Mouse (Mus musculus) layer of hippocampus, adult 2 months (tissue): Measurements from ENCODE around the gene Xpnpep2. TPM values are rescaled to one million over a fixed set of nuclear protein-coding genes. Genes with fewer than 3 reads are reported as not detected.

Experiments used
- DNase-seq, 2 experiments: peaks; one replicate each; pipeline ENCODE4 v3.0.0; 2022; ENCODE audit warnings: low spot score in 2 of 2
- H3K27ac ChIP-seq: fragments of 200-600 bp; 2 replicates; pipeline ENCODE4 v1.8.1; 2022
- H3K4me3 ChIP-seq: fragments of 200-600 bp; 2 replicates; pipeline ENCODE4 v1.8.1; 2022; ENCODE audit warnings: mild to moderate bottlenecking
- CTCF ChIP-seq: fragments of 200-600 bp; conservative IDR thresholded peaks from 2 replicates; pipeline ENCODE4 v1.8.1; 2022; ENCODE audit warnings: antibody characterized with exemption, mild to moderate bottlenecking, moderate library complexity
- total RNA-seq, 2 experiments: library from RNA; stranded (reverse); gene quantifications; 2 replicates each; pipeline ENCODE4 v1.2.3; 2021

The Xpnpep2 gene
- total RNA-seq, 2 experiments from 2014 or later = 0.29 to 0.49 TPM

DNA sequence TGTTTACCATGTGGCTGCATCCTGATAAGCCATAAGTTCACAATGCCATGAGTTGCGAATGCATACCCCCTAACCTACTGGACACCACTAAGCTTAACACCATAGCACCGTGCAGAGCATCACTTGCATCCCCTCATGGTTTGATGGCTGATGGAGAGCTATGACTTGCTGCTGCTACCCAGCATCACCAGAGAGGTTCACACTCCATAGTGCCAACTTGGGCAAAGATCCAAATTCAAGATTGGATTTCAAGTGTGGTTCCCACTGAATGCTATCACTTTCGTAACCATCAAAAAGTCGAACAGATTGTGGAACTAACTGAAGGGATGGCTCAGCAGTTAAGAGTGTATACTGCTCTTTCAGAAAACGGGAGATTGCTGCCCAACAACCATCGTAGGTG lies 47.0 kb downstream of the Xpnpep2 start:
- Histone ChIP-seq H3K27ac (no peak overlapping the region), H3K4me3 (no peak overlapping the region)
- no peak for TF ChIP-seq CTCF
- no peak for DNase-seq

DNA sequence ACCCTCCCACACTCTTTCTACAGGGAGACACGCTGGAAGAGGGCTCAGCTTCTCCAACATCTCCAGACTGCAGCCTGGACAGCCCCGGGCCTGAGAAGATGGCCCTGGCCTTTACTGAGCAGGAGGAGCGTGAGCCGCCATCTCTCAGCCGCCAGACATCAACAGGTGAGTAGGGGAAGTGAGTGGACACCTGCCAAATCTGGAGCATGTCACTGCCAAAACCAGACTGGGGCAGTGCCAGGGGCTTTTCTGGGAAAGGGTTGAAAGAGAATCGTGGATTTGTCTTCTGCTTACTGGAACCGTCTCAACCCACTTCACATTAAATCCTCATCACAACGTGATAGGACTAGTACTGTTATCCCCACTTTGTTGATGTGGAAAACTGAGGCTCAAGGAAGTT lies 48.9 kb downstream of the Xpnpep2 start:
- H3K4me3 ChIP-seq = no peak overlapping the region
- DNase-seq = no peak
- no peak overlapping the region for H3K27ac ChIP-seq
- no peak for TF ChIP-seq CTCF

DNA sequence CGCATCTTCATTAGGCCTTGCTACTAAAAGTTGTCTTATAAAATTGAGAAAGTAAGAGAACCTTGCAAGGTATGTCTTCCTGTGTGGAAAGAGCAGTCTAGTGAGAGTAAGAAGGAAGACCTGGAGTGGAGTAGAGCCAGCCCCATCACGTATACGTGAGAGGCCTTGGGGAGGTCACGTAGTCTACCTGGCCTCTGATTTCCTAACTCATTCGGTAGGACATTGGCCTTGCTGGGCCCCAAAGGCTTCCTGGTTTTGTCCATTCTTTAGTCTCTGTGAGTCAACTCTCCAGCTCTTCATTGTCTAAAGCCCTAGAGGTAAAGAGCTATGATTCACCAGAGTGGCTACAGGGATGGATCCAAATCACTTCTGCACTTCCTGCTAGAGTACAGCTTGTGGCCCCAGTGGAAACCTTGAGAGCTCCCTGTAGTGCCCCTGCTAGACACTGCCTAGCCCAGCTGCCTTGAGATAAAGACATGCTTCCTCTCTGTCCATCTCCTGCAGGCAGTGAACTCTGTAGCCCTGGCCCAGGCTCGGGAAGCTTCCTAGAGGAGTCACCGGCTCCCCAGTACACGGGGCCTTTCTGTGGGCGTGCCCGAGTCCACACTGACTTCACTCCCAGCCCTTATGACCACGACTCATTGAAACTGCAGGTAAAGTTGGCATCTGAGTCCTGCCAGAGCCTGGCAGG lies 49.8 kb downstream of the Xpnpep2 start:
- no peak overlapping the region for H3K27ac ChIP-seq
- DNase-seq = no peak
- no peak for TF ChIP-seq CTCF
- H3K4me3 ChIP-seq = no peak overlapping the region

DNA sequence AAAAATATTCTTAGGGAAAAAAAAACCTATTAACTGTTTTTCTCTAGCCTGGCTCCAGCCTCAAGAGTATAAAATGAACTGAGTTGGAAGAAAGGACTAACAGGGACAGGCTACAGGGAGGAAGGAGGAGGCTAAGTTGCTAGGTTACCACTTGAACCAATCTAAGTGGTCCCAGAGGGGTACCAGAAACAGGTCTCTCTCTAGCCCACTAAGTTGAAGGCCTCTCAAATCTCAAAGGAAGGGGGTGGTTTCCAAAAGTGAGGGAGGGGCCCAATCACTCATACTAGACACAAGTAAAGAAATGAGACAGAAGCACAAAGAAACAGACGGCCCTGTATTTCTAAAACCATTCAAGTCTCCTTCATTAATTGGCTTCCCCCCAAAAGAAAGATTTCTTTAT lies 61.4 kb downstream of the Xpnpep2 start:
- DNase-seq = no peak
- Histone ChIP-seq H3K4me3 (no peak overlapping the region), H3K27ac (no peak overlapping the region)
- TF ChIP-seq CTCF = no peak

DNA sequence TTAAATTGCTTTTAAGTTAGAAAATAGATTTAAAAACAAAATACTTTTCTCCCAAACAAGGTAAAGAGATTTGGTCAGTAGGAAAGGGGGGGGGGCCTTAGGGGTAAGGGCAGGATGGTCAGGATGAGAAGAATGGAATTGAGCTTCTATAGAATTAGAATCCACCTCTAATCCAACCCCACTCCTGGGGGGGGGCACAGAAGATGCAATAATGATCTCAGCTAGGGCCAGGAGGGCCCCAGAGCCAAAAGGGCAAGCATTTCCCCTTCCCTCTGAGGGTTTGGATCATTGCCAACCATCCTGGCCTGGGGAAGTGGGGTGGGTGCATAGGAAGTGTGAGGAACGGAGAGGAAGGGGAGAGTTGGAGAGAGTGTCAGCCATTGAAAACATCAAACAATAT lies 61.8 kb downstream of the Xpnpep2 start:
- no peak overlapping the region for H3K4me3 ChIP-seq
- DNase-seq = no peak
- no peak overlapping the region for H3K27ac ChIP-seq
- no peak for TF ChIP-seq CTCF

DNA sequence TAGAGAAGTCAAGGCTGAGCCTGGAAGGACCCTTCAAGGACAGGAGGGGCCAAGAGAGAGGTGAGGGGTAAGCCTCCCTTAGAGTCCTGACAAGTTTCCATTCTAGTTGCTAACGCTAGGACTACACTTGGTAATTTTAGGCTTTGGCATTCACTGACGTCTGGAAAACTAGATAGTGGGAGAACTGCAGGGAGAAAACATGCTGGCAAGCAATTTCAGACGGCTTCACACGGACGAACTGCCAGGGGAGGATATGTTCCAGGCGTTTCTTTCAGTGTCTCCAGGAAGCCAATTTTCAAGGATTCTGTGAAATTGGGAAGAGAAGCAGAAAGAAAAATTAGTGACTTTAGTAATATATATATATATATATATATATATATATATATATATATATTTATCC lies 73.3 kb downstream of the Xpnpep2 start:
- H3K4me3 ChIP-seq = no peak overlapping the region
- no peak overlapping the region for H3K27ac ChIP-seq
- DNase-seq = no peak
- no peak for TF ChIP-seq CTCF

DNA sequence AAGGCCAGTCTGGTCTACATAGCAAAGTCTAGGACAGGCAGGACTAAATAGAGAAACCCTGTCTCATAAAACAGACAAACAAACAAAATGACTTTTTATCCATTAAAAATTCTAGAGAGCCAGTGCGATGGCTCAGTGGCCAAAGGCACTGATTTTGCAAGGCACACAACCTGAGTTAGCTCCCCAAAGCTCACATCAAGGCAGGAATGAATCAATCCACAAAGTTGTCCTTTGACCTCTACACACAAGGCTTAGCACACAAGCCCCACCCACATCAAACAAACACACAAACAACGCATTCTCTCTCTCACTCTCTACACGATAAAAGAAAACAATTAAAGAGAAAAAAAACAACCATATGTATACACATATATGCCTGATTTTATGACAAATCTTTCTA lies 76.2 kb downstream of the Xpnpep2 start:
- H3K27ac ChIP-seq = no peak overlapping the region
- H3K4me3 ChIP-seq = no peak overlapping the region
- DNase-seq = no peak
- no peak for TF ChIP-seq CTCF

Other genes starting within 250 kb of the Xpnpep2 start
- gene Smarca1, start 215.8 kb upstream of the Xpnpep2 start, total RNA-seq = 10 to 100 TPM; 35.9 to 39.7 TPM
- gene Ocrl, start 196.3 kb upstream of the Xpnpep2 start, total RNA-seq = 10 to 100 TPM; 53.5 to 65.1 TPM
- 10 to 100 TPM; 12.2 to 15.4 TPM for gene Apln, start 73.9 kb upstream of the Xpnpep2 start, total RNA-seq
- 1 to 10 TPM; 1.5 to 1.8 TPM for gene Sash3, start 37.7 kb downstream of the Xpnpep2 start, total RNA-seq
- gene Zdhhc9, start 100.2 kb downstream of the Xpnpep2 start, total RNA-seq = 10 to 100 TPM; 41.3 to 41.6 TPM
- gene Utp14a, start 148.1 kb downstream of the Xpnpep2 start, total RNA-seq = 10 to 100 TPM; 16.6 to 20.1 TPM
- gene Bcorl1, start 232.6 kb downstream of the Xpnpep2 start, total RNA-seq = 10 to 100 TPM; 15.0 to 21.0 TPM